Mouse (Mus musculus) MEL (cell line): ENCODE measurements around the gene Gtf2b. TPM values are rescaled to one million over a fixed set of nuclear protein-coding genes. Genes with fewer than 3 reads are reported as not detected.
A peak's percentile ranks its signal among the peaks of the same experiment; 100 is the strongest.

Source experiments
- DNase-seq: peaks from one replicate; pipeline ENCODE4 v3.0.0; 2011; ENCODE audit warnings: low read depth, low spot score
- H3K27ac ChIP-seq: 2 replicates; pipeline ENCODE4 v1.5.1; 2012; ENCODE audit warnings: low read depth, mild to moderate bottlenecking, control low read depth, low read length, moderate library complexity; ENCODE audit not compliant: control insufficient read depth
- H3K27me3 ChIP-seq, 2 experiments: fragments of 150-350 bp in 1 of 2; sonication (generic) in 1 of 2; 2 replicates each; pipeline ENCODE4 v1.6.1; 2012; ENCODE audit warnings: low read length in 2 of 2, mild to moderate bottlenecking in 2 of 2, improper control_type of control experiment in 1 of 2, moderate library complexity in 1 of 2; ENCODE audit not compliant: insufficient read depth in 2 of 2, control insufficient read depth in 1 of 2
- H3K36me3 ChIP-seq, 2 experiments: 2 replicates each; pipeline ENCODE4 v1.6.1; 2012 to 2014; ENCODE audit warnings: low read length in 2 of 2, improper control_type of control experiment in 1 of 2, inconsistent platforms in 1 of 2, mild to moderate bottlenecking in 1 of 2; ENCODE audit not compliant: insufficient read depth in 2 of 2, control insufficient read depth in 1 of 2
- H3K4me1 ChIP-seq, 2 experiments: fragments of 150-350 bp in 1 of 2; sonication (generic) in 1 of 2; 2 replicates each; pipeline ENCODE4 v1.6.1; 2012; ENCODE audit warnings: low read length in 2 of 2, improper control_type of control experiment in 1 of 2, mild to moderate bottlenecking in 1 of 2; ENCODE audit not compliant: insufficient read depth in 2 of 2, control insufficient read depth in 1 of 2
- H3K4me3 ChIP-seq, 2 experiments: fragments of 150-350 bp in 1 of 2; sonication (generic) in 1 of 2; 2 replicates each; pipeline ENCODE4 v1.5.1; 2012; ENCODE audit warnings: low read depth in 2 of 2, low read length in 2 of 2, mild to moderate bottlenecking in 2 of 2, moderate library complexity in 2 of 2, control low read depth in 1 of 2, improper control_type of control experiment in 1 of 2; ENCODE audit not compliant: control insufficient read depth in 1 of 2, insufficient read depth in 1 of 2
- H3K79me2 ChIP-seq: 2 replicates; pipeline ENCODE4 v1.6.1; 2012; ENCODE audit warnings: mild to moderate bottlenecking, low read length, moderate library complexity; ENCODE audit not compliant: control insufficient read depth, poor library complexity, insufficient read depth
- H3K9ac ChIP-seq: 2 replicates; pipeline ENCODE4 v1.6.1; 2012; ENCODE audit warnings: low read depth, mild to moderate bottlenecking, control low read depth, low read length, moderate library complexity; ENCODE audit not compliant: control insufficient read depth, poor library complexity, severe bottlenecking
- H3K9me3 ChIP-seq: fragments of 150-350 bp; sonication (generic); replicated peaks from 2 replicates; pipeline ENCODE4 v1.6.1; 2012; ENCODE audit warnings: mild to moderate bottlenecking, low read length, improper control_type of control experiment, moderate library complexity; ENCODE audit not compliant: insufficient read depth
- CHD2 ChIP-seq: IDR thresholded peaks from 2 replicates; pipeline ENCODE4 v1.6.1; 2011; ENCODE audit warnings: low read length, improper control_type of control experiment
- CTCF ChIP-seq, 3 experiments: IDR thresholded peaks in 2 of 3; conservative IDR thresholded peaks in 1 of 3; 2 replicates each; pipeline ENCODE4 v1.5.1; 2011 to 2012; ENCODE audit warnings: low read length in 3 of 3, low read depth in 2 of 3, mild to moderate bottlenecking in 2 of 3, improper control_type of control experiment in 1 of 3, inconsistent platforms in 1 of 3, mixed read lengths in 1 of 3, moderate library complexity in 1 of 3; ENCODE audit not compliant: control insufficient read depth in 1 of 3, insufficient read depth in 1 of 3, poor library complexity in 1 of 3, severe bottlenecking in 1 of 3
- E2F4 ChIP-seq: IDR thresholded peaks from 2 replicates; pipeline ENCODE4 v1.6.1; 2011; ENCODE audit warnings: low read depth, low read length, improper control_type of control experiment, borderline replicate concordance
- ELF1 ChIP-seq: IDR thresholded peaks from 2 replicates; pipeline ENCODE4 v1.6.1; 2014; ENCODE audit warnings: low read depth, mild to moderate bottlenecking, inconsistent platforms, low read length, improper control_type of control experiment, moderate library complexity
- EP300 ChIP-seq, 2 experiments: IDR thresholded peaks; 2 replicates each; pipeline ENCODE4 v1.6.1; 2011; ENCODE audit warnings: improper control_type of control experiment in 2 of 2, low read length in 2 of 2, low read depth in 1 of 2, mild to moderate bottlenecking in 1 of 2
- ETS1 ChIP-seq: IDR thresholded peaks from 2 replicates; pipeline ENCODE4 v1.6.1; 2012; ENCODE audit warnings: low read depth, mild to moderate bottlenecking, inconsistent platforms, low read length, improper control_type of control experiment, moderate library complexity
- GATA1 ChIP-seq: IDR thresholded peaks from 2 replicates; pipeline ENCODE4 v1.6.1; 2011; ENCODE audit warnings: low read depth, low read length, improper control_type of control experiment
- HCFC1 ChIP-seq: IDR thresholded peaks from 2 replicates; pipeline ENCODE4 v1.6.1; 2012; ENCODE audit warnings: low read depth, mild to moderate bottlenecking, inconsistent platforms, low read length, improper control_type of control experiment, moderate library complexity
- JUND ChIP-seq: IDR thresholded peaks from 2 replicates; pipeline ENCODE4 v1.6.1; 2011; ENCODE audit warnings: low read depth, mild to moderate bottlenecking, improper control_type of control experiment, low read length
- KAT2A ChIP-seq: conservative IDR thresholded peaks from 2 replicates; pipeline ENCODE4 v1.6.1; 2012; ENCODE audit warnings: low read depth, low read length, improper control_type of control experiment, inconsistent platforms
- MAX ChIP-seq: IDR thresholded peaks from 2 replicates; pipeline ENCODE4 v1.6.1; 2011; ENCODE audit warnings: low read length, improper control_type of control experiment
- MEF2A ChIP-seq: IDR thresholded peaks from 2 replicates; pipeline ENCODE4 v1.6.1; 2014; ENCODE audit warnings: low read depth, mild to moderate bottlenecking, inconsistent platforms, low read length, improper control_type of control experiment; ENCODE audit not compliant: poor library complexity, insufficient replicate concordance, severe bottlenecking; ENCODE audit errors: extremely low read depth
- MYC ChIP-seq: IDR thresholded peaks from 2 replicates; pipeline ENCODE4 v1.6.1; 2011; ENCODE audit warnings: low read depth, mild to moderate bottlenecking, low read length, improper control_type of control experiment, moderate library complexity
- POLR2A ChIP-seq, 2 experiments: IDR thresholded peaks; 2 replicates each; pipeline ENCODE4 v1.6.1; 2011 to 2012; ENCODE audit warnings: low read length in 2 of 2, mild to moderate bottlenecking in 2 of 2, control low read depth in 1 of 2, improper control_type of control experiment in 1 of 2, low read depth in 1 of 2, moderate library complexity in 1 of 2; ENCODE audit not compliant: control insufficient read depth in 1 of 2, insufficient read depth in 1 of 2, poor library complexity in 1 of 2
- POLR2AphosphoS5 ChIP-seq: IDR thresholded peaks from 2 replicates; pipeline ENCODE4 v1.6.1; 2012; ENCODE audit warnings: low read depth, borderline replicate concordance, mild to moderate bottlenecking, inconsistent platforms, low read length, moderate library complexity, mixed read lengths
- RAD21 ChIP-seq: IDR thresholded peaks from 2 replicates; pipeline ENCODE4 v1.6.1; 2011; ENCODE audit warnings: mild to moderate bottlenecking, low read depth, low read length, improper control_type of control experiment
- RCOR1 ChIP-seq: IDR thresholded peaks from 2 replicates; pipeline ENCODE4 v1.6.1; 2012; ENCODE audit warnings: low read depth, mild to moderate bottlenecking, inconsistent platforms, low read length, improper control_type of control experiment
- SIN3A ChIP-seq: IDR thresholded peaks from 2 replicates; pipeline ENCODE4 v1.6.1; 2012; ENCODE audit warnings: low read length, improper control_type of control experiment, inconsistent platforms
- SMC3 ChIP-seq: IDR thresholded peaks from 2 replicates; pipeline ENCODE4 v1.6.1; 2011; ENCODE audit warnings: low read depth, low read length, improper control_type of control experiment
- TAL1 ChIP-seq: IDR thresholded peaks from 2 replicates; pipeline ENCODE4 v1.6.1; 2012; ENCODE audit warnings: mild to moderate bottlenecking, inconsistent platforms, low read length, moderate library complexity, mixed read lengths
- TBP ChIP-seq: IDR thresholded peaks from 2 replicates; pipeline ENCODE4 v1.8.0; 2011; ENCODE audit warnings: low read depth, low read length, improper control_type of control experiment
- UBTF ChIP-seq: IDR thresholded peaks from 2 replicates; pipeline ENCODE4 v1.6.1; 2012; ENCODE audit warnings: low read depth, mild to moderate bottlenecking, inconsistent platforms, low read length, improper control_type of control experiment, moderate library complexity, borderline replicate concordance; ENCODE audit not compliant: insufficient read depth
- USF1 ChIP-seq: IDR thresholded peaks from 2 replicates; pipeline ENCODE4 v1.6.1; 2014; ENCODE audit warnings: low read depth, mild to moderate bottlenecking, inconsistent platforms, low read length, improper control_type of control experiment, moderate library complexity
- ZC3H11A ChIP-seq: IDR thresholded peaks from 2 replicates; pipeline ENCODE4 v1.6.1; 2012; ENCODE audit warnings: low read depth, mild to moderate bottlenecking, inconsistent platforms, low read length, improper control_type of control experiment
- ZKSCAN1 ChIP-seq: IDR thresholded peaks from 2 replicates; pipeline ENCODE4 v1.6.1; 2012; ENCODE audit warnings: low read depth, mild to moderate bottlenecking, inconsistent platforms, low read length, improper control_type of control experiment, moderate library complexity
- ZMIZ1 ChIP-seq: IDR thresholded peaks from 2 replicates; pipeline ENCODE4 v1.6.1; 2012; ENCODE audit warnings: low read depth, mild to moderate bottlenecking, inconsistent platforms, low read length, improper control_type of control experiment, moderate library complexity
- ZNF384 ChIP-seq: IDR thresholded peaks from 2 replicates; pipeline ENCODE4 v1.6.1; 2012; ENCODE audit warnings: low read depth, mild to moderate bottlenecking, inconsistent platforms, low read length, improper control_type of control experiment
- polyA plus RNA-seq, 2 experiments: library from polyadenylated mRNA; stranded (reverse) in 1 of 2; unstranded in 1 of 2; fragments of >175 nt in 1 of 2; fragments of >200 nt in 1 of 2; gene quantifications; 2 replicates each; pipeline versions ENCODE4 v1.2.1 to v1.2.4; 2012; ENCODE audit warnings: low replicate concordance in 2 of 2, low read depth in 1 of 2; ENCODE audit not compliant: insufficient read length in 2 of 2, insufficient read depth in 1 of 2, missing spikeins in 1 of 2
- total RNA-seq: library from RNA; depleted of rRNA; stranded (reverse); fragments of 300-350 nt; gene quantifications from 2 replicates; pipeline ENCODE4 v1.2.3, GENCODE M21; 2012

Gtf2b gene
- total and polyA plus RNA-seq, 3 experiments = 35.5 to 40.0 TPM; not detected in 1

GRCm38 (mm10) chr3:142740896-142741295 lies 23.9 kb upstream of the Gtf2b start:
- no peak overlapping the region for H3K27ac ChIP-seq
- H3K27me3 ChIP-seq = no peaks in the 10 kb centered on the region
- no peaks in the 10 kb centered on the region for H3K79me2 ChIP-seq
- TF ChIP-seq ZKSCAN1 = no peak
- no peak for TF ChIP-seq SMC3
- TF ChIP-seq E2F4 = no peak
- no peak for TF ChIP-seq POLR2AphosphoS5
- TF ChIP-seq HCFC1 = no peak
- TF ChIP-seq TBP = no peak
- no peak for TF ChIP-seq GATA1
- no peak for TF ChIP-seq ZC3H11A
- TF ChIP-seq RAD21 = no peak
- TF ChIP-seq MEF2A = no peak
- no peak for TF ChIP-seq RCOR1
- no peak for TF ChIP-seq ELF1
- no peak for TF ChIP-seq UBTF
- H3K9ac ChIP-seq = no peak overlapping the region
- no peak overlapping the region for H3K4me3 ChIP-seq
- DNase-seq = no peak
- no peaks in the 10 kb centered on the region for H3K4me1 ChIP-seq
- no peaks in the 10 kb centered on the region for H3K9me3 ChIP-seq
- no peaks in the 10 kb centered on the region for H3K36me3 ChIP-seq

GRCm38 (mm10) chr3:142743973-142744898 lies 20.6 kb upstream of the Gtf2b start:
- no peaks in the 10 kb centered on the region for H3K79me2 ChIP-seq
- H3K27me3 ChIP-seq = no peaks in the 10 kb centered on the region
- H3K27ac ChIP-seq = no peak overlapping the region
- no peaks in the 10 kb centered on the region for H3K36me3 ChIP-seq
- no peaks in the 10 kb centered on the region for H3K4me1 ChIP-seq
- no peak overlapping the region for H3K9ac ChIP-seq
- no peaks in the 10 kb centered on the region for H3K9me3 ChIP-seq
- peak; percentile 91 for DNase-seq
- TF ChIP-seq POLR2A (IDR thresholded peaks at IDR 0.05; ENCODE audit: control insufficient read depth in 1 of 2, insufficient read depth in 1 of 2, low read depth in 1 of 2, low read length in 2 of 2, poor library complexity in 1 of 2) (no peak), TAL1 (no peak), JUND (no peak), ZMIZ1 (no peak), ZC3H11A (peak; percentile 21; the same call in 1 of the 2 replicates), SMC3 (peak; percentile 70), ETS1 (no peak), MAX (no peak), SIN3A (no peak), CHD2 (no peak), RAD21 (peak; percentile 37), ZNF384 (no peak), KAT2A (no peak), CTCF (IDR thresholded peaks at IDR 0.05 in 2 of 3, conservative IDR thresholded peaks at IDR 0.05 in 1 of 3; ENCODE audit: control insufficient read depth in 1 of 3, insufficient read depth in 1 of 3, low read depth in 2 of 3, low read length in 3 of 3, poor library complexity in 1 of 3, severe bottlenecking in 1 of 3) (peak; percentile 75 to 80 (median 78)), ELF1 (no peak), MYC (no peak), TBP (no peak), EP300 (IDR thresholded peaks at IDR 0.05; ENCODE audit: low read depth in 1 of 2, low read length in 2 of 2) (no peak), USF1 (no peak)
- no peak overlapping the region for H3K4me3 ChIP-seq
